28 mouse cellular contexts compared by ENCODE assay signal in genomic region chr16:13266312-13266711, GRCm38 (mm10). TPM values are rescaled to one million over a fixed set of nuclear protein-coding genes. Genes with fewer than 3 reads are reported as not detected.
DNase-seq lines count a peak whose midpoint lies in the region; ATAC-seq and TF ChIP-seq lines count a peak whose summit lies in the region.
"Had no signal": no experiment of that assay in that cellular context is flagged by ENCODE, and none has a peak within 500 bp of the region (broad histone marks: within the 10 kb centered on the region; RNA-seq: fewer than 3 reads in every experiment).

No protein-coding gene starts in this region.

- H3K4me3 ChIP-seq in forebrain, embryonic 14.5 days (ENCODE audit: low read depth, low read length): no peak overlapping the region
- no peak overlapping the region for H3K4me3 ChIP-seq in forebrain, embryonic 12.5 days (replicated peaks)
- no peak overlapping the region for H3K4me3 ChIP-seq in layer of hippocampus, adult 2 months
- H3K4me3 ChIP-seq: embryonic facial prominence, embryonic 13.5 days; erythroblast, embryonic 14.5 days; heart, embryonic 12.5 days; heart, embryonic 15.5 days; hindbrain, embryonic 12.5 days; hindbrain, embryonic 15.5 days had no signal

- H3K9ac ChIP-seq in forebrain, embryonic 14.5 days (ENCODE audit: low read length): no peak overlapping the region
- no peak overlapping the region for H3K9ac ChIP-seq in forebrain, embryonic 12.5 days
- H3K9ac ChIP-seq: embryonic facial prominence, embryonic 13.5 days; heart, embryonic 15.5 days; hindbrain, embryonic 12.5 days; hindbrain, embryonic 15.5 days had no signal

- ATAC-seq in forebrain, embryonic 14.5 days: no peak
- ATAC-seq in forebrain, embryonic 12.5 days (ENCODE audit: low FRiP score): no peak
- no peak for ATAC-seq in frontal cortex, adult (ENCODE audit: low TSS enrichment)
- ATAC-seq: intestine, postnatal 0 days; Patski had no signal

- H3K27me3 ChIP-seq in forebrain, embryonic 14.5 days (replicated peaks; ENCODE audit: control insufficient read depth, insufficient read depth, low read length): no peaks in the 10 kb centered on the region
- H3K27me3 ChIP-seq in forebrain, embryonic 12.5 days: no peaks in the 10 kb centered on the region
- H3K27me3 ChIP-seq: CH12.LX; embryonic facial prominence, embryonic 13.5 days; heart, embryonic 12.5 days; heart, embryonic 15.5 days; hindbrain, embryonic 12.5 days; hindbrain, embryonic 15.5 days; Patski had no signal

- H3K4me1 ChIP-seq in forebrain, embryonic 14.5 days (ENCODE audit: control insufficient read depth, insufficient read depth, low read length): no peaks in the 10 kb centered on the region
- H3K4me1 ChIP-seq in forebrain, embryonic 12.5 days: peaks cover 12% of the 10 kb centered on the region
- H3K4me1 ChIP-seq: hindbrain, embryonic 15.5 days had no signal

- no peak for TF ChIP-seq CTCF in layer of hippocampus, adult 2 months (conservative IDR thresholded peaks at IDR 0.05)

- H3K4me2 ChIP-seq in forebrain, embryonic 14.5 days (ENCODE audit: low read length): no peak overlapping the region
- no peak overlapping the region for H3K4me2 ChIP-seq in forebrain, embryonic 12.5 days
- H3K4me2 ChIP-seq: embryonic facial prominence, embryonic 13.5 days; heart, embryonic 12.5 days; heart, embryonic 15.5 days; hindbrain, embryonic 12.5 days; hindbrain, embryonic 15.5 days had no signal

- WGBS in forebrain, embryonic 14.5 days: 7% methylated on average over 3 of the region's 3 CpGs
- 21% methylated on average over 3 of the region's 3 CpGs for WGBS in forebrain, embryonic 12.5 days

- no peaks in the 10 kb centered on the region for H3K9me3 ChIP-seq in forebrain, embryonic 14.5 days (replicated peaks; ENCODE audit: control insufficient read depth, low read length)
- H3K9me3 ChIP-seq in forebrain, embryonic 12.5 days: no peaks in the 10 kb centered on the region
- H3K9me3 ChIP-seq: embryonic facial prominence, embryonic 13.5 days; heart, embryonic 15.5 days; hindbrain, embryonic 12.5 days; hindbrain, embryonic 15.5 days had no signal

- DNase-seq in forebrain, embryonic 14.5 days (ENCODE audit: low spot score): peak; percentile 41
- no peak for DNase-seq in layer of hippocampus, adult 2 months (ENCODE audit: low spot score in 2 of 2)
- DNase-seq in layer of hippocampus, postnatal 36 days: no peak
- DNase-seq in brain, adult 2 months (ENCODE audit: low read depth, low spot score): peak; percentile 42
- peak; percentile 14 for DNase-seq in brain, embryonic 18.5 days (ENCODE audit: low read depth, low spot score)
- DNase-seq in testis, postnatal 10 days (ENCODE audit: low spot score): no peak
- DNase-seq: adrenal gland, postnatal 10 days; adrenal gland, postnatal 36 days; B cell, adult 2 months; cerebellum, adult 18-20 months; cerebellum, adult 9-11 months; cerebellum, postnatal 25 days; gastrocnemius, postnatal 25 days; heart, adult 18-20 months; heart, postnatal 10 days; heart, postnatal 36 days; kidney, adult 2 months had no signal

- H3K36me3 ChIP-seq in forebrain, embryonic 14.5 days (ENCODE audit: control insufficient read depth, insufficient read depth, low read length): no peaks in the 10 kb centered on the region
- peaks cover 11% of the 10 kb centered on the region for H3K36me3 ChIP-seq in forebrain, embryonic 12.5 days (replicated peaks)

- no peak overlapping the region for H3K27ac ChIP-seq in forebrain, embryonic 14.5 days (ENCODE audit: low read depth, low read length)
- H3K27ac ChIP-seq in forebrain, embryonic 12.5 days: no peak overlapping the region
- peak overlapping the region; percentile 51; the same call in 1 of the 2 replicates for H3K27ac ChIP-seq in layer of hippocampus, adult 2 months
- H3K27ac ChIP-seq: embryonic facial prominence, embryonic 13.5 days; heart, embryonic 15.5 days; hindbrain, embryonic 12.5 days; hindbrain, embryonic 15.5 days had no signal

RNA-seq across cellular contexts. Expression of gene Mrtfb, which starts 10.0 kb away (rescaled TPM):
- polyA plus RNA-seq in forebrain, embryonic 14.5 days (2014; fragmentation: Nextera tagmentation; extraction: Ambion mirVana): 13.6 and 15.6 TPM in 2 replicates
- polyA plus RNA-seq in forebrain, embryonic 12.5 days (2016; fragmentation: Nextera tagmentation; extraction: Ambion mirVana): 15.5 and 15.8 TPM in 2 replicates
- total RNA-seq in layer of hippocampus, adult 2 months (2021): 100 to 1,000 TPM; 173 to 185 TPM
- total RNA-seq in layer of hippocampus, postnatal 36 days (2021): 100 to 1,000 TPM; 156 to 177 TPM

Comparison
In these comparisons a context has a peak if more than half of its experiments do, and no peak if none do; other contexts are left out.
1. DNase-seq: peak in forebrain, embryonic 14.5 days (single experiment), brain, adult 2 months (single experiment) and brain, embryonic 18.5 days (single experiment); none in layer of hippocampus, adult 2 months (0 of 2), layer of hippocampus, postnatal 36 days (0 of 2) and testis, postnatal 10 days (single experiment).